Mouse (Mus musculus): ENCODE data around the gene Esp1. TPM values are rescaled to one million over a fixed set of nuclear protein-coding genes. Genes with fewer than 3 reads are reported as not detected.
"Not testable (repeated sequence)": the region's sequence is repeated elsewhere in the genome, so short reads cannot be mapped to it uniquely, and the experiment has no call there.

Gene Esp1
- not detected for total RNA-seq (2021)

- intact Hi-C loops (cut with DNase I): no loop called here
- DNase-seq: no peak
Observed at GRCm38 (mm10) chr17:40726820-40727219, at the start of gene Esp1. TSS of gene Esp1 (plus strand) at chr17:40727120.

- intact Hi-C loops (cut with DNase I): no loop called here
- no peak for DNase-seq
Observed at GRCm38 (mm10) chr17:40716273-40716672, 10.6 kb upstream of the Esp1 start.

GRCm38 (mm10) chr17:40717055-40717454 is 9.9 kb upstream of the Esp1 start:
- DNase-seq; intact Hi-C loops (cut with DNase I): not testable (repeated sequence)

DNA sequence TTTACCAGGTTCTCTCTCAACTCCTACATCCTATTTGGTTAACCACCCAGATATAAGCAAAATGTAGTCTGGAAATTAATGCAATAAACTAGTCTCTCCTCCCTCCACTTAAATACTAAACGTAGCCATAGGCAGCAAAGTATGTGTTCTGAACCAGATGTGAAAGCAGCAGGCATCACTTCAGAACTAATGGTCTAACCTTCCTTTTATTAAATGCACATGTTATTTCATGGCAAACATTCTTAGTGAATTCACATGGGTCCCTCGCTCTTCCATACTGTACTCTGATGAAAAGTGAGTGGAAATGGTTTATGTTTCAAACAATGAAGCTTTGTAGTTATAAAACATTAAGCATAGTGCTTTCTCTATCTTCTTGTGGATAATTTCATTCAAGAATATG is 4.4 kb downstream of the Esp1 start:
- no peak for DNase-seq
- intact Hi-C loops (cut with DNase I): no loop called here

- intact Hi-C loops (cut with DNase I): no loop called here
- no peak for DNase-seq
Observed at GRCm38 (mm10) chr17:40731724-40732123, 4.8 kb downstream of the Esp1 start.

- intact Hi-C loops (cut with DNase I): no loop called here
- DNase-seq: no peak
Observed at GRCm38 (mm10) chr17:40763662-40764061, 36.7 kb downstream of the Esp1 start.

GRCm38 (mm10) chr17:40767120-40767519 is 40.2 kb downstream of the Esp1 start:
- no peak for DNase-seq
- intact Hi-C loops (cut with DNase I): no loop called here

Other genes starting within 250 kb of the Esp1 start
- not detected for gene Esp8, start 207.1 kb upstream of the Esp1 start, total RNA-seq (2021)
- gene Esp6, start 165.6 kb upstream of the Esp1 start, total RNA-seq (2021): not detected
- not detected for gene Esp4, start 128.5 kb upstream of the Esp1 start, total RNA-seq (2021)
- gene Esp3, start 95.0 kb upstream of the Esp1 start, total RNA-seq (2021): not detected
- not detected for gene Crisp2, start 79.9 kb downstream of the Esp1 start, total RNA-seq (2021)
- gene Rhag, start 84.0 kb downstream of the Esp1 start, total RNA-seq (2021): not detected
- under 1 TPM; 0.37 to 0.84 TPM for gene 9130008F23Rik, start 153.4 kb downstream of the Esp1 start, total RNA-seq (2021)
- gene Glyatl3, start 187.2 kb downstream of the Esp1 start, total RNA-seq (2021): not detected
- gene Mut, start 207.6 kb downstream of the Esp1 start, total RNA-seq (2021): 10 to 100 TPM; 66.9 to 68.9 TPM
- gene Cenpq, start 207.9 kb downstream of the Esp1 start, total RNA-seq (2021): 1 to 10 TPM; 6.9 to 7.4 TPM

Data from heart, postnatal 10 days (tissue).